ENCODE assay signal across 9 mouse cellular contexts in the genomic region with DNA sequence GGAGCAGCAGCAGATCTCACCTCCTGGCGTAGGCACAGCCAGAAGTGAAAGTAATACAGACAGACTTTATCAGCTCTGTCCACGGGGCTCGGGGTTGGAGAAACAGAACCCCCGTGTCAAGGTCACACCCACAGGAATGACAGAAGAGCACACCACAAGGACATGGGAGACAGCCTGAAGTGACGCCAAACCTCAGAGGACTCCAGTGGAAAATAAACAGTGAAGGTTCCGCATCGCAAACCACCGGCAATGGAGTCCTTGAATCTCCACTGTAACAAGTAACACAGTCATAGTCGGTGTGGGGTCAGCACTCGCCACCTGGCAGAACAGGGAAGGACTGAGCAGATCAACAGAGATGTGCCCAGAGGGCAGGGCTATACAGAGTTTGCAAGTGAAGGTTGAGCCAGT. TPM values are rescaled to one million over a fixed set of nuclear protein-coding genes. Genes with fewer than 3 reads are reported as not detected.
A peak's percentile ranks its signal among the peaks of the same experiment; 100 is the strongest.
DNase-seq lines count a peak whose midpoint lies in the region; ATAC-seq and TF ChIP-seq lines count a peak whose summit lies in the region.
"Had no signal": no experiment of that assay in that cellular context is flagged by ENCODE, and none has a peak within 500 bp of the region (broad histone marks: within the 10 kb centered on the region; RNA-seq: fewer than 3 reads in every experiment).

No protein-coding gene starts in this region.

- TF ChIP-seq CTCF in thymus, adult 2 months (IDR thresholded peaks at IDR 0.05; ENCODE audit: borderline replicate concordance, control insufficient read depth, extremely low read depth, insufficient read depth, low read length, poor library complexity), result no peak

- H3K4me3 ChIP-seq in thymus, adult 2 months (ENCODE audit: control insufficient read depth, insufficient read depth, low read length), result peak overlapping the region; percentile 54
- H3K4me3 ChIP-seq in limb, embryonic 14.5 days (replicated peaks; ENCODE audit: low read length), result no peak overlapping the region
- H3K4me3 ChIP-seq: limb, embryonic 15.5 days had no signal

- H3K9ac ChIP-seq in limb, embryonic 14.5 days (ENCODE audit: low read depth, low read length, severe bottlenecking), result no peak overlapping the region
- H3K9ac ChIP-seq: limb, embryonic 15.5 days had no signal

- H3K4me1 ChIP-seq in thymus, adult 2 months (replicated peaks; ENCODE audit: control insufficient read depth, insufficient read depth, low read length), result peaks cover 22% of the 10 kb centered on the region
- H3K4me1 ChIP-seq in limb, embryonic 14.5 days (ENCODE audit: control insufficient read depth, insufficient read depth, low read length), result peaks cover 29% of the 10 kb centered on the region

- DNase-seq in adrenal gland, adult (ENCODE audit: inconsistent age in 2 of 2, low spot score in 1 of 2), result peak; percentile 77 to 86
- no peak for DNase-seq in adrenal gland, adult 18-20 months (ENCODE audit: low spot score in 2 of 2)
- DNase-seq in thymus, adult 2 months, result no peak
- DNase-seq in thymus, postnatal 10 days (ENCODE audit: low spot score in 2 of 2), result no peak
- DNase-seq in limb, embryonic 14.5 days (ENCODE audit: low spot score), result no peak
- no peak for DNase-seq in frontal cortex, postnatal 10 days (ENCODE audit: low spot score in 2 of 2)
- DNase-seq in layer of hippocampus, postnatal 10 days (ENCODE audit: low spot score in 2 of 2), result no peak
- no peak for DNase-seq in cerebellum, postnatal 10 days

- ATAC-seq in limb, embryonic 14.5 days (ENCODE audit: low FRiP score, low read depth), result no peak

- TF ChIP-seq POLR2A in thymus, adult 2 months (IDR thresholded peaks at IDR 0.05; ENCODE audit: control insufficient read depth, extremely low read depth, insufficient read depth, low read length, poor library complexity), result no peak
- no peak for TF ChIP-seq POLR2A in limb, embryonic 14.5 days (IDR thresholded peaks at IDR 0.05; ENCODE audit: borderline replicate concordance, extremely low read depth, insufficient read depth, insufficient read length)

- H3K36me3 ChIP-seq in thymus, adult 2 months (ENCODE audit: control insufficient read depth, insufficient read depth, low read length), result no peaks in the 10 kb centered on the region
- peaks cover 5% of the 10 kb centered on the region; the same call in 1 of the 2 replicates for H3K36me3 ChIP-seq in limb, embryonic 14.5 days (ENCODE audit: control insufficient read depth, insufficient read depth, low read length)

- H3K9me3 ChIP-seq in limb, embryonic 14.5 days (ENCODE audit: control insufficient read depth, low read length), result no peaks in the 10 kb centered on the region
- H3K9me3 ChIP-seq: limb, embryonic 15.5 days had no signal

- 8% methylated on average over 10 of the region's 10 CpGs for WGBS in thymus, adult 2 months
- WGBS in limb, embryonic 14.5 days, result 73% methylated on average over 10 of the region's 10 CpGs

- H3K4me2 ChIP-seq in limb, embryonic 14.5 days (replicated peaks; ENCODE audit: low read depth, low read length, severe bottlenecking), result no peak overlapping the region
- H3K4me2 ChIP-seq: limb, embryonic 15.5 days had no signal

- H3K27me3 ChIP-seq in thymus, adult 2 months (ENCODE audit: control insufficient read depth, insufficient read depth, low read length), result no peaks in the 10 kb centered on the region; the same call in 1 of the 2 replicates
- H3K27me3 ChIP-seq in limb, embryonic 14.5 days (ENCODE audit: control insufficient read depth, insufficient read depth, low read length), result no peaks in the 10 kb centered on the region
- H3K27me3 ChIP-seq: limb, embryonic 15.5 days had no signal

- H3K27ac ChIP-seq in thymus, adult 2 months (ENCODE audit: control insufficient read depth, insufficient read depth, low read length), result no peak overlapping the region
- 0 out of 2 replicates have a peak overlapping the region, but pooled peaks have one; percentile 8 for H3K27ac ChIP-seq in limb, embryonic 14.5 days (replicated peaks; ENCODE audit: low read depth, low read length)
- H3K27ac ChIP-seq: limb, embryonic 15.5 days had no signal

RNA-seq across cellular contexts. Expression of a gene that starts 35.5 kb away (rescaled TPM):
- 10 to 100 TPM; 48.3 to 51.5 TPM for total RNA-seq in adrenal gland, adult 18-20 months (2021)
- 31.7 and 33.9 TPM in 2 replicates for polyA plus RNA-seq in thymus, adult 2 months (2012; rRNA removed)
- 59.1 and 77.2 TPM in 2 replicates for polyA plus RNA-seq in limb, embryonic 14.5 days (2012; rRNA removed)
- polyA plus RNA-seq in limb, embryonic 14.5 days (2014; fragmentation: Nextera tagmentation; extraction: Ambion mirVana), result 27.4 and 33.3 TPM in 2 replicates
- 10 to 100 TPM; 39.5 to 42.5 TPM for total RNA-seq in layer of hippocampus, postnatal 10 days (2021)

Comparison
In these comparisons a context has a peak if more than half of its experiments do, and no peak if none do; other contexts are left out.
1. DNase-seq: peak in adrenal gland, adult (2 of 2); none in adrenal gland, adult 18-20 months (0 of 2), thymus, adult 2 months (single experiment), thymus, postnatal 10 days (0 of 2), limb, embryonic 14.5 days (single experiment), frontal cortex, postnatal 10 days (0 of 2), layer of hippocampus, postnatal 10 days (0 of 2) and cerebellum, postnatal 10 days (0 of 2).